Mouse (Mus musculus) thymus, postnatal 25 days (tissue): ENCODE data around the gene Atf3.

ENCODE experiments used
- DNase-seq: peaks from one replicate; pipeline ENCODE4 v3.0.0; 2022

Atf3 gene

GRCm38 (mm10) chr1:191217939-191218338 lies at the start of gene Atf3:
Gene Atf3, minus strand, starts transcription at chr1:191218039.
- no peak for DNase-seq

- DNase-seq, result no peak
These were observed 49.3 kb upstream of the Atf3 start for GRCm38 (mm10) chr1:191267162-191267561.

GRCm38 (mm10) chr1:191263471-191263870 lies 45.6 kb upstream of the Atf3 start:
- DNase-seq, result no peak

DNA sequence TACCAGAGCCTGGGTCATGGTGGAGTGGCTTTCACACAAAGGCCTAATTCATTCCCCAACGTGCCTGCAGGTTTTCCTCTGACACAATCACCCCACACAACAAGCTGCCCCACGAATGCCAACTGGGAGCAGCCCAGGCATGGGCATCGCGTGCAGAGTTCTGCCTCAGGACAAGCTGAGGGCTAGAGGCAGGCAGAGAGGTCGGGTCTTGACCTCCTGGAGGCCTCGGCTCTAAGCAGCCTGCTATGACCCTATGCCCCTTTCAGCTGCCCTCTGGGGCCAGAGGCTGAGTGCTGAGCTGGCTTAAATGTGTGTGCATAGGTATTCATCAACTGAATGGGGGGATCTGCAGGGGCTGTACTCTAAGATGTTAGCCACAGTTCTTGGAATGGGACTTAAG lies 44.0 kb upstream of the Atf3 start:
- DNase-seq, result no peak

GRCm38 (mm10) chr1:191259661-191260060 lies 41.8 kb upstream of the Atf3 start:
- DNase-seq, result no peak

- DNase-seq, result no peak
These were observed 41.3 kb upstream of the Atf3 start for GRCm38 (mm10) chr1:191259121-191259520.

DNA sequence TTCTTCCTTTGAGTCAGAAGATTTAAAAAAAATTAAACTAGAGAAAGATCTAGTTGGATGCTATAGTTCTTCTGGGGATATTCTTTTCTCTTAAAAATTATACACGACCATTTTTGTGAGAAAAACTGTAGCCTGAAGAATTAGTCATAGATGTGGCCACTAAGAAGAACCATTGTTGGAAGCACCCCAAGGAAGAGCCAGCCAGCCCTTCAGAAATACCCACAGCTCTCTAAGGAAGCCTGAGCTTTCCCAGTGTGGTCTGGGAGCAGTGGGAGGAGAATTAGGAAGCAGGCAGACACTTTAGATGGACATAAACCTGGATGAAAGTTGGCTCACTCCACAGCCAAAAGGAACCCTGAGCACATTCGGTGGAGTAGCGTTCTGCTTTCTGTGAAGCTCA lies 40.7 kb upstream of the Atf3 start:
- DNase-seq, result no peak

GRCm38 (mm10) chr1:191257981-191258380 lies 40.1 kb upstream of the Atf3 start:
- no peak for DNase-seq

DNA sequence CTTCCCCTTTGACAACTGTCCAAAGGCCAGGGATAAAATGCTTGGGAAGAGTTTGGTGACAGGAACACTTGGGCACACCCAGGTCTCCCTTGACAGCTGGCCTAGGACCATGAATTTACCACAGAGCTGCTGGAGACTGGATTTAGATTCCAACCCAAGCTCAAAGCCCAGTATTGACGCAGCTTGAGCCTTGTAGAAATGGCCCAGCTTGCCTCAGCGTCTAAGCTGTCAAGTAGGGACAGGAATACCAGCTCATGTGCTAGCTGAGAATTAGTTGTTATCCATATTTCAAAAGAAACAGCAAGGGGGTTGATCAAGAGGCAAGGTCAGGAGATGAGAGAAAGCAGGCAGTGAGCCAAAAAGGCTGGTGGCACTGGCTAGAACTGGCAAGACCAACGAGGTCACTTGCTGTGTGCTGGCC lies 39.5 kb upstream of the Atf3 start:
- DNase-seq, result no peak

GRCm38 (mm10) chr1:191256566-191257350 lies 38.9 kb upstream of the Atf3 start:
- no peak for DNase-seq

- DNase-seq, result no peak
These were observed 38.3 kb upstream of the Atf3 start for GRCm38 (mm10) chr1:191256134-191256533.

GRCm38 (mm10) chr1:191254448-191254847 lies 36.6 kb upstream of the Atf3 start:
- no peak for DNase-seq

DNA sequence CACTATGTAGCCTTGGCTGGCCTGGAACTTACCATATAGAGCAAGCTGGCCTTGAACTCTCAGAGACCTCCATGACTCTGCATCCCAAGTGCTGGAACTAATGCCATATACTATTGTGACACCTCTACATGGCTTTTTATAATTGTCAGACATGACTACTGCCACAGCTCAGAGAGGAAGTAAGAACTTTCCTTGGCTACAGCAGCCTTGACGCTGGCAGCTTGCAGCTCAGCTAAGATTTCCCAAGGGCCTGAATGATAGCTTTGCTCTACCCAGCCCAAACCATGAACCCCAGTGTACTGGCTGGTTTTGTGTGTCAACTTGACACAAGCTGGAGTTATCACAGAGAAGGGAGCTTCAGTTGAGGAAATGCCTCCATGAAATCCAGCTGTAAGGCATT lies 35.8 kb upstream of the Atf3 start:
- DNase-seq, result no peak

DNA sequence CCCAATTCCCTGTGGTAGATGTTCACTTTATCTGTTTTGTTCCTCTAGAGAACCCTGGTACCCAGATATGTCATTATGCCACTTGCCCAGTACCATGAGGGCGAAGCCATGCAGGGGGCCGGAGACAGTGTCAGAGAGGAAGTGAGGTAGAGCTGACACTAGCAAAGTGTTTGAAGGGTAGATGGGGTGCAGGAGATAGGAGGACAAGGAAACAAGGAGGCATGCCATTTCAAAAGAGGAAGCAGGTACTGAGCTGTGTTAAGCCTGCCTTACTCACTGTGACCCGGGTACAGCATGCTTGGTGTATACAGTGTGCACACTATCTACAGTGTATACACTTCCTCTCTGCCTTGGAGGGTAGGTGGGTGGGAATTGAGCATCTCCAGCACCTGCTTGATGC lies 32.1 kb upstream of the Atf3 start:
- no peak for DNase-seq

DNA sequence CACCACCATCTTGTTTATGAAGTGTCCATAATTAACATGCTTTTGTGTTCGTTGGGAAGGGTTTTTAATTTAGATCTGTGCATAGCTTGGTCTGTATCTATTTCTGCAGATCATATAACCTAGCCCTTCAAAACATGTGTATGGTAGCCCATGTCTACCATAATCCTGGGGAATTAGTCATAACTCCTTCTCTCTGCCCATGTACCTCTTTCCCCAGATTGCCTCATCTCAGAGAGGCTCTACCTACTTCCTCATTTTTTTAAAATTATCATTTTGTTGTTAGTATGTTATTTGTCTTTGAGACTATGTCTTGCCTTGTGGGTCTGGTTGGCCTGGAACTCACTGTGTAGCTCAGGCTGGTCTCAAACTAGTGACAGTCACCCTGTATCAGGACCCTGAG lies 30.6 kb upstream of the Atf3 start:
- no peak for DNase-seq

GRCm38 (mm10) chr1:191247561-191247960 lies 29.7 kb upstream of the Atf3 start:
- DNase-seq, result no peak

- DNase-seq, result no peak
These were observed 26.0 kb upstream of the Atf3 start for GRCm38 (mm10) chr1:191243855-191244254.

GRCm38 (mm10) chr1:191242065-191242698 lies 24.3 kb upstream of the Atf3 start:
- DNase-seq, result no peak

GRCm38 (mm10) chr1:191241574-191241973 lies 23.7 kb upstream of the Atf3 start:
- no peak for DNase-seq

GRCm38 (mm10) chr1:191239602-191240001 lies 21.8 kb upstream of the Atf3 start:
- DNase-seq, result no peak

DNA sequence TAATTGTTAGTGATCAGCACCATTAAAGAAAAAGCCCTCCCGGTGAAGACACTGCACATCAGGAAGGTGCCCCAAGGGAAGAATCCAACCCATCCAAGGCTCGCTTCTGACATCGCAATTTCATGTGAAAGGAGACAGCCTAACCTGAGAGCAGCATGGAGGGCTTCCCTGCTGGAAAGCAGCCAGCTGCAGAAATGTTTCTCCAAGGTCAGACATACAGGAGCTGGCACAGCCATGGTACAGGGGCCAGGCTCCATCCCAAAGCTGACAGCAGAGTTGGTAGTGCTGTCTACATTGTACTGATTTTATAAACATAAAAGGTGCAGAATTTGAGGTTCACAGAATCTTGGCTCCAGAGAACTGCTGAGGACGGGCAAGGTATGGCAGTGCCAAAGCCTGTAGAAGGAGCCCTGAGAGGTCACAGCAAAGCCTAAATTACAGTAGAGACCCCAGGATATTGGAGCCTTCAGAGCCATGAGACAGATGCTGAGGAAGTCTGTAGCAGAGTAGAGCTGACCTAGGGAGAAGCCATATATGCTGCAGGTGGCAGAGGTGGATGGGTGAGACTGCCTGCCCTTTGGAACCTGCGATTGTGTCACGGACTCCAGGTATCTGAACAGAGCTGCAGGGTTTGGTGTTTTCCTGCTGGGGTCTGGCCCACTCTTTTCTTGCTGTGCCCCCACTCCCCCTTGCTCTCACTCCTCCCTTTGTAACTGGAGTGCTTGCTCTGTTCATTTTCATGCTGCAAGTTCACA lies 18.1 kb upstream of the Atf3 start:
- DNase-seq, result no peak

DNA sequence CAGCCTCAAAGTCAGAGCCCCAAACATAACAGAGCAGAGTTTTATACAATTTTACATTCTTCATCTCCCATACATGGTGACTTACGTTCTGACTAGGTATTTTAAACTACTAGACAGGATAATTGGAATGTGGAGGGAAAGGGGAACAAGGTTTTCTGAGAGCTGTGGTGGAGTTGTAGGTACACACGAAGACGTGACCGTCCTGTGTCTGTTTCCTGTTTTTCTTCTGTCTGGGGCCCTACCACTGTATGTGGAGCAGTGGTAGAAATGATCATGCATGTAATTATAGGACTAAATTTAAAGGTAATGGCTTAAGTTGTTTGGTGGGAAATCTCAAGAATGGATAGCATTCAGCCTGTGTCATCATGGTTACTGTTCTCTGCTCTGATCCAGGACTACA lies 17.0 kb upstream of the Atf3 start:
- no peak for DNase-seq

DNA sequence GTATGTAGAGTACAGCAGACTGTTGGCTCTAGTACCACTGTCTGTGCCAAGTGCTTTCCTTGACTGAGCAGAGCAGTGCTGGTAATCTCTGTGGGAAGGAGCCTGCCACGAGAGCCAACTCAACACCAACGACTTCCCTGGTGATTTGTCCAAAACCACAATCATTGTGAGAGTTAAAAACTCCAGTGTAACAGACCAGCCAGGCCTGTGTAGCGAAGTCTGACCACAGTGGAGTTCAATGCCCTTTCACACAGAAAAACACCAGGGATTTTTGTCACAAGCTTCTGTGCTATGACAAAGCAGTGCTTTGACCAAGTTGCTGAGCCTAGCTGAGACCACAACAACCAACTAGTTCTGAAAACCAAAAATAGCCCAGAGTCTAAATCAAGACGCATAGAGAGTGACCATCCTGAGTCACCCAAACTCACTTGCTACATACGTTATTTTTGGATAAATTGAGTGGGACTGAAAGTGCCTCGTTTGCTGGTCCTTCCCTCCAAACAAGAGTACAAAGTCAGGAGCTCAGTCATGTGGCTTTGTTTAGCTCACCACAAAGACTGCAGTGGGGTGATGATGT lies 12.6 kb upstream of the Atf3 start:
- DNase-seq, result no peak

DNA sequence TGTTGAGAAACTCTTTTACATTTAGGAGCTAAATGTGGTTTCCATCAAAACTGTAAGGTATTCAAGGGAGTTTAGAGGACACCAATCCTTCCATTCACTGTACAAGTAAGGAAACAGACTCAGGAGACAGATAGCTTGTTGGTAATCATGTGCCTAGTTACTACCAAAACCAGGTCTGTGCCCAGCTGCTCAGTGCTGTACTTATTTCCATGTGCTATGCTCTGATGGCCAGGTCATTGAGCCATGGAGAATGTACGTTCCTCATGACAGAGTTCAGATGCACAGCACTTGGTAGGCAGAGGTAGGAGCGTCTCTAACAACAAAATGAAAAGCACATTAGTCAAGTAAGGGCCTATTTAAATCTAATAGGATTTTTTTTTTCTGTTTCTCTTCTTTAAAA lies 8.7 kb upstream of the Atf3 start:
- DNase-seq, result no peak
